Mouse (Mus musculus) liver, adult 2 months (tissue): ENCODE results near the gene Usp44. TPM values are rescaled to one million over a fixed set of nuclear protein-coding genes. Genes with fewer than 3 reads are reported as not detected.
A peak's percentile ranks its signal among the peaks of the same experiment; 100 is the strongest.

Experiments used
- DNase-seq: peaks from one replicate; pipeline ENCODE4 v3.0.0-alpha.2; 2011; ENCODE audit warnings: low read depth, low spot score; ENCODE audit errors: extremely low read depth
- H3K27ac ChIP-seq: fragments of 200-500 bp; replicated peaks from 2 replicates; pipeline ENCODE4 v1.5.1; 2012; ENCODE audit warnings: low read depth, mild to moderate bottlenecking, control low read depth, inconsistent platforms, low read length; ENCODE audit not compliant: insufficient read depth
- H3K27me3 ChIP-seq: fragments of 200-500 bp; 2 replicates; pipeline ENCODE4 v1.6.1; 2012; ENCODE audit warnings: mild to moderate bottlenecking, moderate library complexity, low read length, inconsistent platforms; ENCODE audit not compliant: control insufficient read depth, insufficient read depth
- H3K36me3 ChIP-seq: fragments of 200-500 bp; 2 replicates; pipeline ENCODE4 v1.6.1; 2012; ENCODE audit warnings: low read length, inconsistent platforms; ENCODE audit not compliant: control insufficient read depth, insufficient read depth
- H3K4me1 ChIP-seq: fragments of 200-500 bp; 2 replicates; pipeline ENCODE4 v1.6.1; 2011; ENCODE audit warnings: low read length; ENCODE audit not compliant: control insufficient read depth, insufficient read depth
- H3K4me3 ChIP-seq: fragments of 200-500 bp; 2 replicates; pipeline ENCODE4 v1.5.1; 2011; ENCODE audit warnings: low read depth, mild to moderate bottlenecking, control low read depth, low read length, moderate library complexity; ENCODE audit not compliant: insufficient read depth
- H3K79me2 ChIP-seq: fragments of 200-500 bp; 2 replicates; pipeline ENCODE4 v1.6.1; 2012; ENCODE audit warnings: inconsistent platforms, mild to moderate bottlenecking, low read length, moderate library complexity; ENCODE audit not compliant: control insufficient read depth, insufficient read depth
- H3K9ac ChIP-seq: fragments of 200-500 bp; 2 replicates; pipeline ENCODE4 v1.6.1; 2012; ENCODE audit warnings: low read depth, mild to moderate bottlenecking, control low read depth, inconsistent platforms, low read length
- CTCF ChIP-seq: fragments of 200-500 bp; IDR thresholded peaks from 2 replicates; pipeline ENCODE4 v1.5.1; 2011; ENCODE audit warnings: low read depth, low read length, control low read depth
- POLR2A ChIP-seq: fragments of 200-500 bp; IDR thresholded peaks from 2 replicates; pipeline ENCODE4 v1.6.1; 2011; ENCODE audit warnings: low read length, control low read depth; ENCODE audit not compliant: insufficient read depth; ENCODE audit errors: extremely low read depth
- WGBS: fragments of 180-500 bp; shearing (Covaris S2); methylation state at CpG from one replicate; pipeline ENCODE4 v1.1.7; 2018; 5-methylcytosine and 5-hydroxymethylcytosine counted together
- polyA plus RNA-seq: library from polyadenylated mRNA; depleted of rRNA; stranded (reverse); fragments of >200 nt; gene quantifications from 2 replicates; pipeline ENCODE4 v1.2.3, GENCODE M21; 2012
- total RNA-seq: library from RNA; depleted of rRNA; stranded (reverse); fragments of >200 nt; gene quantifications from 2 replicates; pipeline ENCODE4 v1.2.3, GENCODE M21; 2014

Usp44 gene
- total and polyA plus RNA-seq, 2 experiments = not detected

GRCm38 (mm10) chr10:93818661-93819060, 12.7 kb upstream of the Usp44 start:
- H3K4me3 ChIP-seq = no peak overlapping the region
- H3K36me3 ChIP-seq = no peaks in the 10 kb centered on the region
- H3K4me1 ChIP-seq = no peaks in the 10 kb centered on the region
- no peaks in the 10 kb centered on the region for H3K27me3 ChIP-seq
- no peak overlapping the region for H3K27ac ChIP-seq
- H3K9ac ChIP-seq = no peak overlapping the region
- WGBS = 35% methylated on average over 7 of the region's 7 CpGs
- no peaks in the 10 kb centered on the region for H3K79me2 ChIP-seq
- peak; percentile 52 for TF ChIP-seq CTCF
- TF ChIP-seq POLR2A = no peak
- DNase-seq = peak; percentile 58

- no peak for DNase-seq
- TF ChIP-seq POLR2A (no peak), CTCF (no peak)
- Histone ChIP-seq H3K4me3 (no peak overlapping the region), H3K27me3 (peaks cover 13% of the 10 kb centered on the region), H3K4me1 (no peaks in the 10 kb centered on the region; the same call in 1 of the 2 replicates), H3K79me2 (no peaks in the 10 kb centered on the region), H3K9ac (no peak overlapping the region), H3K36me3 (no peaks in the 10 kb centered on the region), H3K27ac (no peak overlapping the region)
- 67% methylated on average over 9 of the region's 9 CpGs for WGBS
Measured at GRCm38 (mm10) chr10:93829898-93830831, 1.2 kb upstream of the Usp44 start.

GRCm38 (mm10) chr10:93831730-93832574, 597 bp downstream of the Usp44 start:
- H3K9ac ChIP-seq = no peak overlapping the region
- H3K27me3 ChIP-seq = peaks cover 13% of the 10 kb centered on the region
- no peak overlapping the region for H3K4me3 ChIP-seq
- TF ChIP-seq CTCF (no peak), POLR2A (no peak)
- H3K79me2 ChIP-seq = no peaks in the 10 kb centered on the region
- H3K36me3 ChIP-seq = no peaks in the 10 kb centered on the region
- WGBS = 16% methylated on average over 18 of the region's 18 CpGs
- no peak for DNase-seq
- H3K27ac ChIP-seq = no peak overlapping the region
- H3K4me1 ChIP-seq = no peaks in the 10 kb centered on the region; the same call in 1 of the 2 replicates

GRCm38 (mm10) chr10:93832811-93833210, 1.5 kb downstream of the Usp44 start:
- TF ChIP-seq POLR2A (no peak), CTCF (no peak)
- Histone ChIP-seq H3K4me1 (no peaks in the 10 kb centered on the region; the same call in 1 of the 2 replicates), H3K9ac (no peak overlapping the region), H3K27ac (no peak overlapping the region), H3K36me3 (no peaks in the 10 kb centered on the region), H3K27me3 (peaks cover 13% of the 10 kb centered on the region), H3K4me3 (no peak overlapping the region), H3K79me2 (no peaks in the 10 kb centered on the region)
- 50% methylated on average over 9 of the region's 9 CpGs for WGBS
- no peak for DNase-seq

GRCm38 (mm10) chr10:93833370-93833698, 2.0 kb downstream of the Usp44 start:
- no peak for DNase-seq

More at GRCm38 (mm10) chr10:93833370-93833698, 2.0 kb downstream of the Usp44 start:
- peaks cover 13% of the 10 kb centered on the region for H3K27me3 ChIP-seq
- peak overlapping the region; percentile 38; the same call in 1 of the 2 replicates for H3K4me3 ChIP-seq
- TF ChIP-seq CTCF (no peak), POLR2A (no peak)
- no peak overlapping the region for H3K9ac ChIP-seq
- no peak overlapping the region for H3K27ac ChIP-seq
- no peaks in the 10 kb centered on the region for H3K79me2 ChIP-seq
- no peaks in the 10 kb centered on the region; the same call in 1 of the 2 replicates for H3K4me1 ChIP-seq
- WGBS = 4% methylated on average over 16 of the region's 16 CpGs
- no peaks in the 10 kb centered on the region for H3K36me3 ChIP-seq
